Mouse (Mus musculus) liver, embryonic 14.5 days (tissue): ENCODE measurements at regions not wholly inside any gene's neighbourhood (a gene's known extent, or its start where the extent isn't known, plus 50 kb on each side); places are given as distances from the start of the nearest gene placed in this dataset.

ENCODE experiments used
- ATAC-seq: fragments of 200-750 bp; cut with Nextera tagmentation; 2 replicates; pipeline ENCODE4 v1.8.0; 2017; ENCODE audit warnings: moderate number of reproducible peaks, mild to moderate bottlenecking, moderate library complexity; ENCODE audit not compliant: insufficient read depth
- DNase-seq, 3 experiments: peaks; one replicate each; pipeline ENCODE4 v3.0.0-alpha.2; 2012 to 2013; ENCODE audit warnings: low read depth in 3 of 3, low spot score in 3 of 3
- H3K27ac ChIP-seq: fragments of 300-500 bp; sonication (generic); 2 replicates; pipeline ENCODE4 v1.5.1; 2014; ENCODE audit warnings: moderate library complexity, mild to moderate bottlenecking, control low read depth, inconsistent platforms
- H3K27me3 ChIP-seq: fragments of 300-500 bp; sonication (generic); 2 replicates; pipeline ENCODE4 v1.6.1; 2014; ENCODE audit warnings: mild to moderate bottlenecking, low read length, moderate library complexity; ENCODE audit not compliant: control insufficient read depth, insufficient read depth
- H3K36me3 ChIP-seq: fragments of 300-500 bp; sonication (generic); replicated peaks from 2 replicates; pipeline ENCODE4 v1.6.1; 2014; ENCODE audit warnings: low read depth; ENCODE audit not compliant: control insufficient read depth, insufficient read depth
- H3K4me1 ChIP-seq, 2 experiments: fragments of 200-500 bp in 1 of 2; fragments of 300-500 bp in 1 of 2; sonication (generic) in 1 of 2; replicated peaks; 2 replicates each; pipeline ENCODE4 v1.6.1; 2012 to 2014; ENCODE audit warnings: antibody characterized with exemption in 1 of 2, inconsistent platforms in 1 of 2, low read length in 1 of 2; ENCODE audit not compliant: control insufficient read depth in 2 of 2, insufficient read depth in 2 of 2
- H3K4me2 ChIP-seq: fragments of 300-500 bp; sonication (generic); 2 replicates; pipeline ENCODE4 v1.6.1; 2014; ENCODE audit warnings: low read depth, mild to moderate bottlenecking, control low read depth, moderate library complexity
- H3K4me3 ChIP-seq, 2 experiments: fragments of 200-500 bp in 1 of 2; fragments of 300-500 bp in 1 of 2; sonication (generic) in 1 of 2; 2 replicates each; pipeline ENCODE4 v1.5.1; 2012 to 2014; ENCODE audit warnings: low read depth in 2 of 2, low read length in 2 of 2, mild to moderate bottlenecking in 2 of 2, control low read depth in 1 of 2, inconsistent platforms in 1 of 2, moderate library complexity in 1 of 2; ENCODE audit not compliant: insufficient read depth in 1 of 2
- H3K9ac ChIP-seq: fragments of 300-500 bp; sonication (generic); replicated peaks from 2 replicates; pipeline ENCODE4 v1.6.1; 2014; ENCODE audit warnings: mild to moderate bottlenecking, control low read depth, moderate library complexity
- H3K9me3 ChIP-seq: fragments of 300-500 bp; sonication (generic); 2 replicates; pipeline ENCODE4 v1.6.1; 2016; ENCODE audit warnings: low read length, mixed read lengths; ENCODE audit not compliant: control insufficient read depth
- CTCF ChIP-seq: IDR thresholded peaks from 2 replicates; pipeline ENCODE4 v1.5.1; 2016; ENCODE audit warnings: antibody characterized with exemption, low read depth, control low read depth
- EP300 ChIP-seq: IDR thresholded peaks from 2 replicates; pipeline ENCODE4 v1.6.1; 2016; ENCODE audit warnings: antibody characterized with exemption, low read depth
- WGBS: fragments of 180-500 bp; shearing (Covaris S2); extraction: QIAGEN DNeasy Blood & Tissue Kit; methylation state at CpG from one replicate; pipeline ENCODE4 v1.1.7; 2014; ENCODE audit not compliant: insufficient replicate concordance; 5-methylcytosine and 5-hydroxymethylcytosine counted together

- Histone ChIP-seq H3K4me3 (no peak overlapping the region), H3K9ac (no peak overlapping the region), H3K27me3 (no peaks in the 10 kb centered on the region), H3K36me3 (no peaks in the 10 kb centered on the region), H3K9me3 (no peaks in the 10 kb centered on the region), H3K4me2 (no peak overlapping the region), H3K4me1 (no peaks in the 10 kb centered on the region), H3K27ac (no peak overlapping the region)
- ATAC-seq = no peak
- 37% methylated on average over 2 of the region's 2 CpGs for WGBS
- DNase-seq = no peak
- TF ChIP-seq EP300 (no peak), CTCF (no peak)
These were observed 367.0 kb upstream of the Kif18a start for GRCm38 (mm10) chr2:108913555-108913954.

GRCm38 (mm10) chr2:108913967-108914366 is 366.6 kb upstream of the Kif18a start:
- TF ChIP-seq EP300 (no peak), CTCF (no peak)
- no peaks in the 10 kb centered on the region for H3K27me3 ChIP-seq
- H3K36me3 ChIP-seq = no peaks in the 10 kb centered on the region
- no peak overlapping the region for H3K4me3 ChIP-seq
- no peak overlapping the region for H3K27ac ChIP-seq
- DNase-seq = no peak
- ATAC-seq = no peak
- WGBS = 51% methylated on average over 3 of the region's 3 CpGs
- no peaks in the 10 kb centered on the region for H3K9me3 ChIP-seq
- H3K4me2 ChIP-seq = no peak overlapping the region
- H3K4me1 ChIP-seq = no peaks in the 10 kb centered on the region
- no peak overlapping the region for H3K9ac ChIP-seq

- 35% methylated on average over 3 of the region's 3 CpGs for WGBS
- Histone ChIP-seq H3K9ac (no peak overlapping the region), H3K36me3 (no peaks in the 10 kb centered on the region), H3K4me2 (no peak overlapping the region), H3K4me3 (no peak overlapping the region), H3K27me3 (no peaks in the 10 kb centered on the region), H3K4me1 (no peaks in the 10 kb centered on the region), H3K27ac (no peak overlapping the region), H3K9me3 (no peaks in the 10 kb centered on the region)
- ATAC-seq (no peak), DNase-seq (no peak)
- TF ChIP-seq EP300 (no peak), CTCF (no peak)
These were observed 361.0 kb upstream of the Kif18a start for GRCm38 (mm10) chr2:108919500-108920045.

GRCm38 (mm10) chr2:108920111-108920510 is 360.4 kb upstream of the Kif18a start:
- Histone ChIP-seq H3K27me3 (no peaks in the 10 kb centered on the region), H3K4me2 (no peak overlapping the region), H3K9ac (no peak overlapping the region), H3K27ac (no peak overlapping the region), H3K36me3 (no peaks in the 10 kb centered on the region), H3K4me3 (no peak overlapping the region), H3K4me1 (no peaks in the 10 kb centered on the region), H3K9me3 (no peaks in the 10 kb centered on the region)
- no peak for ATAC-seq
- TF ChIP-seq CTCF (no peak), EP300 (no peak)
- no peak for DNase-seq
- WGBS = 59% methylated on average over 5 of the region's 5 CpGs

- ATAC-seq = no peak
- whole genome bisulfite sequencing = 48% methylated on average over 5 of the region's 5 CpGs
These were observed 344.4 kb upstream of the Kif18a start for GRCm38 (mm10) chr2:108935981-108936762.

More at GRCm38 (mm10) chr2:108935981-108936762, 344.4 kb upstream of the Kif18a start:
- Histone ChIP-seq H3K36me3 (no peaks in the 10 kb centered on the region), H3K4me1 (no peaks in the 10 kb centered on the region), H3K27me3 (no peaks in the 10 kb centered on the region), H3K27ac (no peak overlapping the region), H3K9me3 (no peaks in the 10 kb centered on the region), H3K9ac (no peak overlapping the region), H3K4me2 (no peak overlapping the region), H3K4me3 (no peak overlapping the region)
- TF ChIP-seq CTCF = no peak
- no peak for TF ChIP-seq EP300
- DNase-seq = no peak
